Mouse (Mus musculus) heart, embryonic 15.5 days (tissue): Measurements from ENCODE around the gene Cubn. TPM values are rescaled to one million over a fixed set of nuclear protein-coding genes. Genes with fewer than 3 reads are reported as not detected.

ENCODE experiments used
- ATAC-seq: fragments of 200-750 bp; cut with Nextera tagmentation; replicated peaks from 2 replicates; pipeline ENCODE4 v1.8.0; 2017; ENCODE audit warnings: low read depth, moderate TSS enrichment; ENCODE audit not compliant: insufficient number of reproducible peaks, insufficient read depth, low FRiP score
- H3K27ac ChIP-seq: fragments of 300-500 bp; sonication (generic); 2 replicates; pipeline ENCODE4 v1.5.1; 2015; ENCODE audit warnings: mild to moderate bottlenecking, inconsistent platforms
- H3K27me3 ChIP-seq: fragments of 300-500 bp; sonication (generic); 2 replicates; pipeline ENCODE4 v1.6.1; 2015; ENCODE audit warnings: inconsistent platforms
- H3K36me3 ChIP-seq: fragments of 300-500 bp; sonication (generic); 2 replicates; pipeline ENCODE4 v1.6.1; 2015; ENCODE audit warnings: mild to moderate bottlenecking, inconsistent platforms
- H3K4me1 ChIP-seq: fragments of 300-500 bp; sonication (generic); replicated peaks from 2 replicates; pipeline ENCODE4 v1.6.1; 2015; ENCODE audit warnings: inconsistent platforms
- H3K4me2 ChIP-seq: fragments of 300-500 bp; sonication (generic); 2 replicates; pipeline ENCODE4 v1.6.1; 2015; ENCODE audit warnings: inconsistent platforms, mild to moderate bottlenecking, moderate library complexity
- H3K4me3 ChIP-seq: fragments of 300-500 bp; sonication (generic); 2 replicates; pipeline ENCODE4 v1.5.1; 2015; ENCODE audit warnings: mild to moderate bottlenecking, inconsistent platforms
- H3K9ac ChIP-seq: fragments of 300-500 bp; sonication (generic); 2 replicates; pipeline ENCODE4 v1.6.1; 2015; ENCODE audit warnings: mild to moderate bottlenecking, inconsistent platforms
- H3K9me3 ChIP-seq: fragments of 300-500 bp; sonication (generic); replicated peaks from 2 replicates; pipeline ENCODE4 v1.6.1; 2016; ENCODE audit warnings: inconsistent platforms
- WGBS: fragments of 180-500 bp; shearing (Covaris S2); methylation state at CpG from one replicate; pipeline ENCODE4 v1.1.7; 2015; ENCODE audit warnings: mixed read lengths; 5-methylcytosine and 5-hydroxymethylcytosine counted together
- polyA plus RNA-seq: library from polyadenylated mRNA; unstranded; fragments of >200 nt; fragmentation: Nextera tagmentation; extraction: Ambion mirVana; gene quantifications from 2 replicates; pipeline ENCODE4 v1.2.1, GENCODE M21; 2015

Cubn gene
- polyA plus RNA-seq, 1 experiment from 2014 or later: 0.26 TPM

- no peak for ATAC-seq
- Histone ChIP-seq H3K9ac (no peak overlapping the region), H3K4me2 (no peak overlapping the region), H3K27me3 (no peaks in the 10 kb centered on the region), H3K9me3 (no peaks in the 10 kb centered on the region), H3K36me3 (0 out of 2 replicates have a peak, but pooled peaks cover 2% of the 10 kb centered on the region), H3K4me3 (no peak overlapping the region), H3K4me1 (peaks cover 9% of the 10 kb centered on the region), H3K27ac (no peak overlapping the region)
- WGBS: 51% methylated on average over 8 of the region's 8 CpGs
Measured at GRCm38 (mm10) chr2:13523540-13524456, 32.2 kb upstream of the Cubn start.

GRCm38 (mm10) chr2:13522106-13522505 is 30.5 kb upstream of the Cubn start:
- Histone ChIP-seq H3K9ac (no peak overlapping the region), H3K36me3 (0 out of 2 replicates have a peak, but pooled peaks cover 7% of the 10 kb centered on the region), H3K9me3 (no peaks in the 10 kb centered on the region), H3K27ac (no peak overlapping the region), H3K4me1 (peaks cover 2% of the 10 kb centered on the region; the same call in 1 of the 2 replicates), H3K27me3 (no peaks in the 10 kb centered on the region), H3K4me3 (no peak overlapping the region), H3K4me2 (no peak overlapping the region)
- no peak for ATAC-seq
- 39% methylated on average over 8 of the region's 8 CpGs for WGBS

- Histone ChIP-seq H3K4me1 (no peaks in the 10 kb centered on the region), H3K4me3 (no peak overlapping the region), H3K27ac (no peak overlapping the region), H3K27me3 (no peaks in the 10 kb centered on the region), H3K9me3 (no peaks in the 10 kb centered on the region), H3K9ac (no peak overlapping the region), H3K4me2 (no peak overlapping the region), H3K36me3 (0 out of 2 replicates have a peak, but pooled peaks cover 7% of the 10 kb centered on the region)
- WGBS: 58% methylated on average over 4 of the region's 4 CpGs
- 0 out of 2 replicates have a peak, but pooled peaks have one; percentile 31 for ATAC-seq
Measured at GRCm38 (mm10) chr2:13514949-13515348, 23.3 kb upstream of the Cubn start.

- Histone ChIP-seq H3K9ac (no peak overlapping the region), H3K27ac (no peak overlapping the region), H3K36me3 (no peaks in the 10 kb centered on the region), H3K4me2 (no peak overlapping the region), H3K4me3 (no peak overlapping the region), H3K4me1 (no peaks in the 10 kb centered on the region), H3K9me3 (no peaks in the 10 kb centered on the region), H3K27me3 (no peaks in the 10 kb centered on the region)
- WGBS: 92% methylated on average over 2 of the region's 2 CpGs
- ATAC-seq: no peak
Measured at GRCm38 (mm10) chr2:13502717-13503116, 11.1 kb upstream of the Cubn start.

GRCm38 (mm10) chr2:13501553-13501952 is 9.9 kb upstream of the Cubn start:
- 52% methylated on average over 5 of the region's 5 CpGs for WGBS
- H3K9ac ChIP-seq: no peak overlapping the region
- H3K4me2 ChIP-seq: no peak overlapping the region
- no peak overlapping the region for H3K27ac ChIP-seq
- H3K36me3 ChIP-seq: no peaks in the 10 kb centered on the region
- no peak overlapping the region for H3K4me3 ChIP-seq
- H3K4me1 ChIP-seq: 0 out of 2 replicates have a peak, but pooled peaks cover 1% of the 10 kb centered on the region
- ATAC-seq: no peak
- H3K27me3 ChIP-seq: no peaks in the 10 kb centered on the region
- no peaks in the 10 kb centered on the region for H3K9me3 ChIP-seq

- Histone ChIP-seq H3K9me3 (no peaks in the 10 kb centered on the region), H3K27ac (no peak overlapping the region), H3K9ac (no peak overlapping the region), H3K4me3 (no peak overlapping the region), H3K27me3 (no peaks in the 10 kb centered on the region), H3K36me3 (no peaks in the 10 kb centered on the region), H3K4me1 (0 out of 2 replicates have a peak, but pooled peaks cover 2% of the 10 kb centered on the region), H3K4me2 (no peak overlapping the region)
- 58% methylated on average over 5 of the region's 5 CpGs for WGBS
- ATAC-seq: no peak
Measured at GRCm38 (mm10) chr2:13500298-13500999, 8.8 kb upstream of the Cubn start.

- no peak overlapping the region for H3K4me2 ChIP-seq
- H3K4me1 ChIP-seq: 0 out of 2 replicates have a peak, but pooled peaks cover 2% of the 10 kb centered on the region
- H3K27ac ChIP-seq: no peak overlapping the region
- H3K4me3 ChIP-seq: no peak overlapping the region
- no peak overlapping the region for H3K9ac ChIP-seq
- WGBS: 73% methylated on average over 7 of the region's 7 CpGs
- H3K9me3 ChIP-seq: no peaks in the 10 kb centered on the region
- ATAC-seq: no peak
- no peaks in the 10 kb centered on the region for H3K27me3 ChIP-seq
- H3K36me3 ChIP-seq: no peaks in the 10 kb centered on the region
Measured at GRCm38 (mm10) chr2:13499196-13499595, 7.6 kb upstream of the Cubn start.

- H3K27ac ChIP-seq: no peak overlapping the region
- no peak for ATAC-seq
- WGBS: 30% methylated on average over 2 of the region's 2 CpGs
Measured at GRCm38 (mm10) chr2:13496087-13496486, 4.5 kb upstream of the Cubn start.

GRCm38 (mm10) chr2:13492927-13493326 is 1.3 kb upstream of the Cubn start:
- H3K4me3 ChIP-seq: no peak overlapping the region
- H3K4me2 ChIP-seq: no peak overlapping the region
- 83% methylated on average over 4 of the region's 4 CpGs for WGBS
- H3K36me3 ChIP-seq: no peaks in the 10 kb centered on the region
- H3K9ac ChIP-seq: no peak overlapping the region
- 0 out of 2 replicates have a peak, but pooled peaks cover 2% of the 10 kb centered on the region for H3K4me1 ChIP-seq
- no peaks in the 10 kb centered on the region for H3K9me3 ChIP-seq
- no peak overlapping the region for H3K27ac ChIP-seq
- H3K27me3 ChIP-seq: no peaks in the 10 kb centered on the region
- no peak for ATAC-seq

More at GRCm38 (mm10) chr2:13496087-13496486, 4.5 kb upstream of the Cubn start:
- Histone ChIP-seq H3K4me3 (no peak overlapping the region), H3K9me3 (no peaks in the 10 kb centered on the region), H3K4me2 (no peak overlapping the region), H3K36me3 (no peaks in the 10 kb centered on the region), H3K27me3 (no peaks in the 10 kb centered on the region), H3K4me1 (0 out of 2 replicates have a peak, but pooled peaks cover 2% of the 10 kb centered on the region), H3K9ac (no peak overlapping the region)

- H3K36me3 ChIP-seq: no peaks in the 10 kb centered on the region
- no peaks in the 10 kb centered on the region for H3K4me1 ChIP-seq
- H3K4me3 ChIP-seq: no peak overlapping the region
- no peak overlapping the region for H3K27ac ChIP-seq
- H3K9me3 ChIP-seq: no peaks in the 10 kb centered on the region
- no peaks in the 10 kb centered on the region for H3K27me3 ChIP-seq
- H3K4me2 ChIP-seq: no peak overlapping the region
- ATAC-seq: no peak
- WGBS: 81% methylated on average over 2 of the region's 2 CpGs
- no peak overlapping the region for H3K9ac ChIP-seq
Measured at GRCm38 (mm10) chr2:13490480-13490879, 1.1 kb downstream of the Cubn start.

GRCm38 (mm10) chr2:13486470-13486869 is 5.1 kb downstream of the Cubn start:
- no peak for ATAC-seq
- no peaks in the 10 kb centered on the region for H3K36me3 ChIP-seq
- H3K9ac ChIP-seq: no peak overlapping the region
- 0 out of 2 replicates have a peak, but pooled peaks cover 2% of the 10 kb centered on the region for H3K4me1 ChIP-seq
- H3K4me2 ChIP-seq: no peak overlapping the region
- H3K4me3 ChIP-seq: no peak overlapping the region
- no peak overlapping the region for H3K27ac ChIP-seq
- WGBS: 68% methylated on average over 8 of the region's 8 CpGs
- no peaks in the 10 kb centered on the region for H3K9me3 ChIP-seq
- no peaks in the 10 kb centered on the region for H3K27me3 ChIP-seq
